Mouse (Mus musculus) neural tube, embryonic 15.5 days (tissue): ENCODE data around the gene Spem2. TPM values are rescaled to one million over a fixed set of nuclear protein-coding genes. Genes with fewer than 3 reads are reported as not detected.

Source experiments
- ATAC-seq: fragments of 200-750 bp; cut with Nextera tagmentation; 2 replicates; pipeline ENCODE4 v1.8.0; 2017; ENCODE audit warnings: mild to moderate bottlenecking, moderate TSS enrichment, moderate library complexity; ENCODE audit not compliant: low FRiP score
- H3K27ac ChIP-seq: fragments of 300-500 bp; sonication (generic); replicated peaks from 2 replicates; pipeline ENCODE4 v1.5.1; 2015; ENCODE audit warnings: mild to moderate bottlenecking, inconsistent platforms
- H3K27me3 ChIP-seq: fragments of 300-500 bp; sonication (generic); replicated peaks from 2 replicates; pipeline ENCODE4 v1.6.1; 2015; ENCODE audit warnings: inconsistent platforms
- H3K36me3 ChIP-seq: fragments of 300-500 bp; sonication (generic); 2 replicates; pipeline ENCODE4 v1.6.1; 2015; ENCODE audit warnings: inconsistent platforms
- H3K4me1 ChIP-seq: fragments of 300-500 bp; sonication (generic); 2 replicates; pipeline ENCODE4 v1.6.1; 2015; ENCODE audit warnings: inconsistent platforms
- H3K4me2 ChIP-seq: fragments of 300-500 bp; sonication (generic); 2 replicates; pipeline ENCODE4 v1.6.1; 2015; ENCODE audit warnings: inconsistent platforms, mild to moderate bottlenecking, moderate library complexity
- H3K4me3 ChIP-seq: fragments of 300-500 bp; sonication (generic); replicated peaks from 2 replicates; pipeline ENCODE4 v1.5.1; 2015; ENCODE audit warnings: mild to moderate bottlenecking, inconsistent platforms
- H3K9ac ChIP-seq: fragments of 300-500 bp; sonication (generic); replicated peaks from 2 replicates; pipeline ENCODE4 v1.6.1; 2015; ENCODE audit warnings: mild to moderate bottlenecking, inconsistent platforms
- H3K9me3 ChIP-seq: fragments of 300-500 bp; sonication (generic); replicated peaks from 2 replicates; pipeline ENCODE4 v1.6.1; 2016; ENCODE audit warnings: inconsistent platforms
- WGBS: fragments of 180-500 bp; shearing (Covaris S2); methylation state at CpG from one replicate; pipeline ENCODE4 v1.1.7; 2015; ENCODE audit warnings: mixed read lengths; 5-methylcytosine and 5-hydroxymethylcytosine counted together
- polyA plus RNA-seq: library from polyadenylated mRNA; unstranded; fragments of >200 nt; fragmentation: Nextera tagmentation; extraction: Ambion mirVana; gene quantifications from 2 replicates; pipeline ENCODE4 v1.2.1, GENCODE M21; 2015

The Spem2 gene
- polyA plus RNA-seq, 1 experiment from 2014 or later = not detected

- WGBS = 67% methylated on average over 5 of the region's 5 CpGs
Observed at GRCm38 (mm10) chr11:69793429-69793828, 24.8 kb downstream of the Spem2 start.

GRCm38 (mm10) chr11:69791420-69791819, 26.8 kb downstream of the Spem2 start:
- ATAC-seq = no peak
- Histone ChIP-seq H3K27me3 (peaks cover 17% of the 10 kb centered on the region), H3K36me3 (no peaks in the 10 kb centered on the region), H3K27ac (no peak overlapping the region), H3K9me3 (no peaks in the 10 kb centered on the region), H3K4me1 (peaks cover 12% of the 10 kb centered on the region), H3K4me2 (no peak overlapping the region), H3K4me3 (no peak overlapping the region), H3K9ac (no peak overlapping the region)
- WGBS = 77% methylated on average over 5 of the region's 5 CpGs

More at GRCm38 (mm10) chr11:69793429-69793828, 24.8 kb downstream of the Spem2 start:
- ATAC-seq = no peak
- H3K4me2 ChIP-seq = no peak overlapping the region
- peaks cover 12% of the 10 kb centered on the region for H3K4me1 ChIP-seq
- peaks cover 30% of the 10 kb centered on the region for H3K27me3 ChIP-seq
- no peak overlapping the region for H3K4me3 ChIP-seq
- no peak overlapping the region for H3K9ac ChIP-seq
- H3K27ac ChIP-seq = no peak overlapping the region
- H3K36me3 ChIP-seq = no peaks in the 10 kb centered on the region
- H3K9me3 ChIP-seq = no peaks in the 10 kb centered on the region

- WGBS = 75% methylated on average over 5 of the region's 5 CpGs
- Histone ChIP-seq H3K27ac (no peak overlapping the region), H3K9me3 (no peaks in the 10 kb centered on the region), H3K36me3 (no peaks in the 10 kb centered on the region), H3K27me3 (peaks cover 8% of the 10 kb centered on the region), H3K9ac (no peak overlapping the region), H3K4me1 (no peaks in the 10 kb centered on the region), H3K4me3 (no peak overlapping the region), H3K4me2 (no peak overlapping the region)
- no peak for ATAC-seq
Observed at GRCm38 (mm10) chr11:69789431-69789830, 28.8 kb downstream of the Spem2 start.

GRCm38 (mm10) chr11:69787306-69787705, 31.0 kb downstream of the Spem2 start:
- Histone ChIP-seq H3K4me2 (no peak overlapping the region), H3K9ac (no peak overlapping the region), H3K4me1 (no peaks in the 10 kb centered on the region), H3K36me3 (no peaks in the 10 kb centered on the region), H3K27ac (no peak overlapping the region), H3K9me3 (no peaks in the 10 kb centered on the region), H3K27me3 (no peaks in the 10 kb centered on the region), H3K4me3 (no peak overlapping the region)
- WGBS = 90% methylated on average over 5 of the region's 5 CpGs
- ATAC-seq = no peak

GRCm38 (mm10) chr11:69784793-69785272, 33.4 kb downstream of the Spem2 start:
- Histone ChIP-seq H3K9me3 (no peaks in the 10 kb centered on the region), H3K9ac (no peak overlapping the region), H3K27me3 (no peaks in the 10 kb centered on the region), H3K27ac (no peak overlapping the region), H3K4me3 (no peak overlapping the region), H3K4me2 (peak overlapping the region; percentile 3), H3K36me3 (no peaks in the 10 kb centered on the region), H3K4me1 (no peaks in the 10 kb centered on the region)
- 47% methylated on average over 15 of the region's 15 CpGs for WGBS
- no peak for ATAC-seq

GRCm38 (mm10) chr11:69781828-69782227, 36.4 kb downstream of the Spem2 start:
- 31% methylated on average over 4 of the region's 4 CpGs for WGBS
- Histone ChIP-seq H3K4me2 (no peak overlapping the region), H3K9me3 (no peaks in the 10 kb centered on the region), H3K9ac (no peak overlapping the region), H3K36me3 (peaks cover 15% of the 10 kb centered on the region), H3K4me3 (no peak overlapping the region), H3K27ac (no peak overlapping the region), H3K27me3 (no peaks in the 10 kb centered on the region; the same call in 1 of the 2 replicates), H3K4me1 (no peaks in the 10 kb centered on the region)
- ATAC-seq = no peak

GRCm38 (mm10) chr11:69778985-69779384, 39.3 kb downstream of the Spem2 start:
- H3K36me3 ChIP-seq = peaks cover 33% of the 10 kb centered on the region
- no peaks in the 10 kb centered on the region for H3K9me3 ChIP-seq
- H3K4me2 ChIP-seq = no peak overlapping the region
- H3K27ac ChIP-seq = no peak overlapping the region
- no peak overlapping the region for H3K9ac ChIP-seq
- no peak for ATAC-seq
- no peaks in the 10 kb centered on the region; the same call in 1 of the 2 replicates for H3K27me3 ChIP-seq
- H3K4me1 ChIP-seq = no peaks in the 10 kb centered on the region
- H3K4me3 ChIP-seq = no peak overlapping the region
- WGBS = 54% methylated on average over 7 of the region's 7 CpGs

- H3K9me3 ChIP-seq = no peaks in the 10 kb centered on the region
- 78% methylated on average over 23 of the region's 23 CpGs for WGBS
- no peak overlapping the region for H3K4me3 ChIP-seq
- peaks cover 33% of the 10 kb centered on the region for H3K36me3 ChIP-seq
- H3K4me1 ChIP-seq = no peaks in the 10 kb centered on the region
- H3K9ac ChIP-seq = no peak overlapping the region
- H3K27me3 ChIP-seq = no peaks in the 10 kb centered on the region; the same call in 1 of the 2 replicates
- ATAC-seq = no peak
- H3K27ac ChIP-seq = no peak overlapping the region
- no peak overlapping the region for H3K4me2 ChIP-seq
Observed at GRCm38 (mm10) chr11:69778258-69778982, 39.8 kb downstream of the Spem2 start.

- Histone ChIP-seq H3K9ac (no peak overlapping the region), H3K36me3 (peaks cover 36% of the 10 kb centered on the region), H3K4me2 (no peak overlapping the region), H3K27ac (no peak overlapping the region), H3K4me3 (no peak overlapping the region), H3K27me3 (no peaks in the 10 kb centered on the region; the same call in 1 of the 2 replicates), H3K4me1 (no peaks in the 10 kb centered on the region), H3K9me3 (no peaks in the 10 kb centered on the region)
- 60% methylated on average over 26 of the region's 26 CpGs for WGBS
- ATAC-seq = 0 out of 2 replicates have a peak, but pooled peaks have one; percentile 10
Observed at GRCm38 (mm10) chr11:69777504-69778257, 40.6 kb downstream of the Spem2 start.

- Histone ChIP-seq H3K4me1 (no peaks in the 10 kb centered on the region), H3K4me3 (no peak overlapping the region), H3K27ac (no peak overlapping the region), H3K36me3 (peaks cover 36% of the 10 kb centered on the region), H3K9ac (no peak overlapping the region), H3K9me3 (no peaks in the 10 kb centered on the region), H3K27me3 (no peaks in the 10 kb centered on the region; the same call in 1 of the 2 replicates), H3K4me2 (no peak overlapping the region)
- no peak for ATAC-seq
- WGBS = 84% methylated on average over 20 of the region's 20 CpGs
Observed at GRCm38 (mm10) chr11:69776488-69776887, 41.8 kb downstream of the Spem2 start.

- no peak overlapping the region for H3K4me3 ChIP-seq
- H3K9ac ChIP-seq = no peak overlapping the region
- no peaks in the 10 kb centered on the region for H3K4me1 ChIP-seq
- ATAC-seq = no peak
- H3K4me2 ChIP-seq = no peak overlapping the region
- H3K9me3 ChIP-seq = no peaks in the 10 kb centered on the region
- H3K27ac ChIP-seq = no peak overlapping the region
- 66% methylated on average over 10 of the region's 10 CpGs for WGBS
- peaks cover 36% of the 10 kb centered on the region for H3K36me3 ChIP-seq
- H3K27me3 ChIP-seq = no peaks in the 10 kb centered on the region; the same call in 1 of the 2 replicates
Observed at GRCm38 (mm10) chr11:69775716-69776115, 42.5 kb downstream of the Spem2 start.

- Histone ChIP-seq H3K4me3 (no peak overlapping the region), H3K4me2 (no peak overlapping the region), H3K4me1 (no peaks in the 10 kb centered on the region), H3K27ac (no peak overlapping the region), H3K36me3 (peaks cover 36% of the 10 kb centered on the region), H3K27me3 (no peaks in the 10 kb centered on the region; the same call in 1 of the 2 replicates), H3K9me3 (no peaks in the 10 kb centered on the region), H3K9ac (no peak overlapping the region)
- WGBS = 62% methylated on average over 5 of the region's 5 CpGs
- no peak for ATAC-seq
Observed at GRCm38 (mm10) chr11:69774961-69775360, 43.3 kb downstream of the Spem2 start.
